Mouse (Mus musculus): ENCODE measurements around the gene Dusp5.

DNA sequence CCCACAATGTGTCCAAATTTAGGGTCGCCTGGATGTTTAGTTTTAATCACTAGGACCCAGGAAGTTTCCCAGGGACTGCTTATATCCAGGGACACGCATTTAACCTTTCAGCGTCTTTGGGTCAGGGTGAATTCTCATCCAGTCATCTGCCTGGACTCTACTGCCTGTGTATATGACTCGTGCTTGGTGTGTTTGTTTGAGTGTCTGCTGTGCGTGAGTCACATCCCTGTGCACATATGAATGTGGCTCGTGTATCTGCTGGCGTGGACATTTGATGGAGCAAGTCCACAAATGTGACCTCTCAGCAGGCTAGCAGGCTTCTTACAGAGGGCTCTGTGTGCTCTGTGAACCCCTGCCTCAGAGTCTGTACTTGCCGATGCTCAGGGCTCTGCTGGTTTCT is 38.0 kb upstream of the Dusp5 start:
- TF ChIP-seq POLR2A (IDR thresholded peaks at IDR 0.05; ENCODE audit: borderline replicate concordance, extremely low read depth, low read depth, low read length) = no peak
- no peak for TF ChIP-seq CTCF (IDR thresholded peaks at IDR 0.05; ENCODE audit: insufficient read depth, low read length)
